Mouse (Mus musculus) megakaryocyte, embryonic 14.5 days (primary cell): ENCODE results near the gene Trcg1. TPM values are rescaled to one million over a fixed set of nuclear protein-coding genes. Genes with fewer than 3 reads are reported as not detected.

Experiments
- H3K27me3 ChIP-seq: replicated peaks from 2 replicates; pipeline ENCODE3; 2012; ENCODE audit warnings: inconsistent platforms
- H3K36me3 ChIP-seq: replicated peaks from 2 replicates; pipeline ENCODE3; 2012; ENCODE audit warnings: low read length, inconsistent platforms, mixed read lengths
- H3K4me1 ChIP-seq: 2 replicates; pipeline ENCODE4 v1.6.1; 2012; ENCODE audit warnings: inconsistent platforms
- H3K4me3 ChIP-seq: replicated peaks from 2 replicates; pipeline ENCODE3; 2012; ENCODE audit warnings: moderate library complexity, mild to moderate bottlenecking, inconsistent platforms
- H3K9me3 ChIP-seq: 2 replicates; pipeline ENCODE4 v1.6.1; 2012; ENCODE audit warnings: inconsistent platforms
- FLI1 ChIP-seq: IDR thresholded peaks from 2 replicates; pipeline ENCODE4 v1.6.1; 2012; ENCODE audit warnings: low read length, inconsistent platforms, mixed read lengths
- GATA1 ChIP-seq: IDR thresholded peaks from 3 replicates; pipeline ENCODE4 v1.6.1; 2012; ENCODE audit warnings: mixed read lengths, low read length, inconsistent platforms, borderline replicate concordance
- polyA plus RNA-seq: library from polyadenylated mRNA; stranded (reverse); fragments of >175 nt; gene quantifications from 2 replicates; pipeline ENCODE4 v1.2.3, GENCODE M21; 2012; ENCODE audit warnings: low replicate concordance; ENCODE audit not compliant: insufficient read depth

Trcg1 gene
- polyA plus RNA-seq, 1 experiment, result not detected

- Histone ChIP-seq H3K36me3 (no peaks in the 10 kb centered on the region), H3K27me3 (no peaks in the 10 kb centered on the region), H3K9me3 (no peaks in the 10 kb centered on the region), H3K4me3 (no peak overlapping the region), H3K4me1 (peaks cover 82% of the 10 kb centered on the region)
- TF ChIP-seq FLI1 (no peak), GATA1 (no peak)
Measured at GRCm38 (mm10) chr9:57282686-57283085, 46.3 kb downstream of the Trcg1 start.

- no peak overlapping the region for H3K4me3 ChIP-seq
- H3K36me3 ChIP-seq, result no peaks in the 10 kb centered on the region
- H3K9me3 ChIP-seq, result no peaks in the 10 kb centered on the region
- peaks cover 79% of the 10 kb centered on the region for H3K4me1 ChIP-seq
- no peaks in the 10 kb centered on the region for H3K27me3 ChIP-seq
- TF ChIP-seq GATA1 (no peak), FLI1 (no peak)
Measured at GRCm38 (mm10) chr9:57283311-57283710, 47.0 kb downstream of the Trcg1 start.

GRCm38 (mm10) chr9:57287183-57287582 lies 50.8 kb downstream of the Trcg1 start:
- H3K4me3 ChIP-seq, result no peak overlapping the region

GRCm38 (mm10) chr9:57294905-57295304 lies 58.5 kb downstream of the Trcg1 start:
- Histone ChIP-seq H3K9me3 (no peaks in the 10 kb centered on the region), H3K36me3 (peaks cover 9% of the 10 kb centered on the region), H3K4me3 (no peak overlapping the region), H3K27me3 (no peaks in the 10 kb centered on the region), H3K4me1 (peaks cover 92% of the 10 kb centered on the region)
- TF ChIP-seq GATA1, result no peak
- no peak for TF ChIP-seq FLI1

More at GRCm38 (mm10) chr9:57287183-57287582, 50.8 kb downstream of the Trcg1 start:
- H3K27me3 ChIP-seq, result no peaks in the 10 kb centered on the region
- no peak for TF ChIP-seq FLI1
- TF ChIP-seq GATA1, result no peak
- H3K9me3 ChIP-seq, result no peaks in the 10 kb centered on the region
- H3K4me1 ChIP-seq, result peaks cover 71% of the 10 kb centered on the region
- no peaks in the 10 kb centered on the region for H3K36me3 ChIP-seq

- Histone ChIP-seq H3K9me3 (no peaks in the 10 kb centered on the region), H3K27me3 (no peaks in the 10 kb centered on the region), H3K4me3 (no peak overlapping the region), H3K36me3 (peaks cover 9% of the 10 kb centered on the region), H3K4me1 (peaks cover 94% of the 10 kb centered on the region)
- no peak for TF ChIP-seq FLI1
- TF ChIP-seq GATA1, result no peak
Measured at GRCm38 (mm10) chr9:57295666-57296065, 59.3 kb downstream of the Trcg1 start.

GRCm38 (mm10) chr9:57296277-57296676 lies 59.9 kb downstream of the Trcg1 start:
- Histone ChIP-seq H3K4me1 (peaks cover 94% of the 10 kb centered on the region), H3K27me3 (no peaks in the 10 kb centered on the region), H3K36me3 (peaks cover 9% of the 10 kb centered on the region), H3K4me3 (no peak overlapping the region), H3K9me3 (no peaks in the 10 kb centered on the region)
- TF ChIP-seq GATA1 (no peak), FLI1 (no peak)

- Histone ChIP-seq H3K4me1 (peaks cover 94% of the 10 kb centered on the region), H3K4me3 (no peak overlapping the region), H3K9me3 (no peaks in the 10 kb centered on the region), H3K36me3 (peaks cover 9% of the 10 kb centered on the region), H3K27me3 (no peaks in the 10 kb centered on the region)
- no peak for TF ChIP-seq GATA1
- no peak for TF ChIP-seq FLI1
Measured at GRCm38 (mm10) chr9:57297938-57298337, 61.6 kb downstream of the Trcg1 start.

Other genes starting within 250 kb of the Trcg1 start
- 3.5 TPM in 1 of 2 replicates, not detected in the other for gene Ptpn9, start 241.6 kb upstream of the Trcg1 start, polyA plus RNA-seq
- 0.78 and 3.8 TPM in 2 replicates for gene Sin3a, start 164.5 kb upstream of the Trcg1 start, polyA plus RNA-seq
- gene Man2c1, start 105.9 kb upstream of the Trcg1 start, polyA plus RNA-seq, result 50.4 and 95.7 TPM in 2 replicates
- gene Neil1, start 88.3 kb upstream of the Trcg1 start, polyA plus RNA-seq, result 9.2 and 10.4 TPM in 2 replicates
- 35.2 and 48.8 TPM in 2 replicates for gene Commd4, start 78.2 kb upstream of the Trcg1 start, polyA plus RNA-seq
- gene 1700017B05Rik, start 26.1 kb downstream of the Trcg1 start, polyA plus RNA-seq, result 78.6 and 106 TPM in 2 replicates
- gene Ppcdc, start 203.6 kb downstream of the Trcg1 start, polyA plus RNA-seq, result 20.9 and 74.6 TPM in 2 replicates
- 14.1 and 30.9 TPM in 2 replicates for gene Scamp5, start 231.5 kb downstream of the Trcg1 start, polyA plus RNA-seq